Mouse (Mus musculus) liver, postnatal 0 days (tissue): ENCODE results near the gene Plcb2. TPM values are rescaled to one million over a fixed set of nuclear protein-coding genes. Genes with fewer than 3 reads are reported as not detected.

ENCODE experiments used
- ATAC-seq: fragments of 200-750 bp; cut with Nextera tagmentation; 2 replicates; pipeline ENCODE4 v1.8.0; 2017; ENCODE audit warnings: mild to moderate bottlenecking, moderate library complexity
- DNase-seq: peaks from one replicate; pipeline ENCODE4 v3.0.0-alpha.2; 2016
- H3K27ac ChIP-seq: fragments of 300-500 bp; sonication (generic); 2 replicates; pipeline ENCODE4 v1.5.1; 2014; ENCODE audit warnings: antibody characterized with exemption, moderate library complexity, mild to moderate bottlenecking, low read depth
- H3K27me3 ChIP-seq: fragments of 300-500 bp; sonication (generic); 2 replicates; pipeline ENCODE4 v1.6.1; 2014; ENCODE audit warnings: low read length, control low read depth, mixed read lengths; ENCODE audit not compliant: insufficient read depth
- H3K36me3 ChIP-seq: fragments of 300-500 bp; sonication (generic); replicated peaks from 2 replicates; pipeline ENCODE4 v1.6.1; 2014; ENCODE audit warnings: mild to moderate bottlenecking, control low read depth, low read length, moderate library complexity, mixed read lengths; ENCODE audit not compliant: insufficient read depth
- H3K4me1 ChIP-seq: fragments of 300-500 bp; sonication (generic); 2 replicates; pipeline ENCODE4 v1.6.1; 2014; ENCODE audit warnings: antibody characterized with exemption, mild to moderate bottlenecking, control low read depth; ENCODE audit not compliant: insufficient read depth
- H3K4me2 ChIP-seq: fragments of 300-500 bp; sonication (generic); 2 replicates; pipeline ENCODE4 v1.6.1; 2014; ENCODE audit warnings: low read depth, mild to moderate bottlenecking, low read length, moderate library complexity, mixed read lengths
- H3K4me3 ChIP-seq: fragments of 300-500 bp; sonication (generic); 2 replicates; pipeline ENCODE4 v1.5.1; 2014; ENCODE audit warnings: low read depth, low read length
- H3K9ac ChIP-seq: fragments of 300-500 bp; sonication (generic); replicated peaks from 2 replicates; pipeline ENCODE4 v1.6.1; 2014; ENCODE audit warnings: mild to moderate bottlenecking, moderate library complexity
- H3K9me3 ChIP-seq: fragments of 300-500 bp; sonication (generic); 2 replicates; pipeline ENCODE4 v1.6.1; 2016; ENCODE audit warnings: mild to moderate bottlenecking, control low read depth, low read length, mixed read lengths
- CTCF ChIP-seq: sonication (generic); IDR thresholded peaks from 2 replicates; pipeline ENCODE4 v1.5.1; 2016; ENCODE audit warnings: antibody characterized with exemption, low read depth
- EP300 ChIP-seq: IDR thresholded peaks from 2 replicates; pipeline ENCODE4 v1.6.1; 2016; ENCODE audit warnings: antibody characterized with exemption, low read depth, mild to moderate bottlenecking
- WGBS: fragments of 180-500 bp; shearing (Covaris S2); extraction: QIAGEN DNeasy Blood & Tissue Kit; methylation state at CpG from one replicate; pipeline ENCODE4 v1.1.7; 2014; ENCODE audit not compliant: insufficient replicate concordance; 5-methylcytosine and 5-hydroxymethylcytosine counted together
- polyA plus RNA-seq: library from polyadenylated mRNA; unstranded; fragments of >200 nt; fragmentation: Nextera tagmentation; extraction: Ambion mirVana; gene quantifications from 2 replicates; pipeline ENCODE4 v1.2.1, GENCODE M21; 2015

Gene Plcb2
- polyA plus RNA-seq, 1 experiment from 2014 or later: 1.9 TPM

- no peak for ATAC-seq
- 85% methylated on average over 5 of the region's 5 CpGs for WGBS
Observed at GRCm38 (mm10) chr2:118754143-118754542, 25.9 kb upstream of the Plcb2 start.

GRCm38 (mm10) chr2:118752792-118753108 lies 24.5 kb upstream of the Plcb2 start:
- 43% methylated on average over 4 of the region's 4 CpGs for WGBS
- 0 out of 2 replicates have a peak overlapping the region, but pooled peaks have one; percentile 9 for H3K4me2 ChIP-seq

More at GRCm38 (mm10) chr2:118754143-118754542, 25.9 kb upstream of the Plcb2 start:
- Histone ChIP-seq H3K27me3 (0 out of 2 replicates have a peak, but pooled peaks cover 4% of the 10 kb centered on the region), H3K27ac (no peak overlapping the region), H3K4me3 (no peak overlapping the region), H3K9me3 (no peaks in the 10 kb centered on the region), H3K9ac (no peak overlapping the region), H3K4me1 (peaks cover 17% of the 10 kb centered on the region), H3K4me2 (no peak overlapping the region), H3K36me3 (peaks cover 7% of the 10 kb centered on the region)
- no peak for TF ChIP-seq EP300
- no peak for TF ChIP-seq CTCF
- DNase-seq: no peak

GRCm38 (mm10) chr2:118751896-118752791 lies 23.9 kb upstream of the Plcb2 start:
- no peaks in the 10 kb centered on the region for H3K9me3 ChIP-seq
- peaks cover 25% of the 10 kb centered on the region for H3K4me1 ChIP-seq
- no peak for DNase-seq
- WGBS: 64% methylated on average over 16 of the region's 16 CpGs
- H3K4me2 ChIP-seq: 0 out of 2 replicates have a peak overlapping the region, but pooled peaks have one; percentile 9
- H3K27ac ChIP-seq: peak overlapping the region; percentile 75
- H3K4me3 ChIP-seq: no peak overlapping the region
- H3K27me3 ChIP-seq: no peaks in the 10 kb centered on the region
- TF ChIP-seq EP300 (no peak), CTCF (no peak)
- peaks cover 12% of the 10 kb centered on the region for H3K36me3 ChIP-seq
- H3K9ac ChIP-seq: peak overlapping the region; percentile 26; the same call in 1 of the 2 replicates
- ATAC-seq: peak; percentile 24; the same call in 1 of the 2 replicates

More at GRCm38 (mm10) chr2:118752792-118753108, 24.5 kb upstream of the Plcb2 start:
- no peaks in the 10 kb centered on the region for H3K27me3 ChIP-seq
- peaks cover 19% of the 10 kb centered on the region for H3K4me1 ChIP-seq
- no peak overlapping the region for H3K4me3 ChIP-seq
- H3K27ac ChIP-seq: peak overlapping the region; percentile 75; the same call in 1 of the 2 replicates
- H3K36me3 ChIP-seq: peaks cover 12% of the 10 kb centered on the region
- no peaks in the 10 kb centered on the region for H3K9me3 ChIP-seq
- ATAC-seq: no peak
- DNase-seq: no peak
- TF ChIP-seq EP300: no peak
- no peak for TF ChIP-seq CTCF
- H3K9ac ChIP-seq: no peak overlapping the region

DNA sequence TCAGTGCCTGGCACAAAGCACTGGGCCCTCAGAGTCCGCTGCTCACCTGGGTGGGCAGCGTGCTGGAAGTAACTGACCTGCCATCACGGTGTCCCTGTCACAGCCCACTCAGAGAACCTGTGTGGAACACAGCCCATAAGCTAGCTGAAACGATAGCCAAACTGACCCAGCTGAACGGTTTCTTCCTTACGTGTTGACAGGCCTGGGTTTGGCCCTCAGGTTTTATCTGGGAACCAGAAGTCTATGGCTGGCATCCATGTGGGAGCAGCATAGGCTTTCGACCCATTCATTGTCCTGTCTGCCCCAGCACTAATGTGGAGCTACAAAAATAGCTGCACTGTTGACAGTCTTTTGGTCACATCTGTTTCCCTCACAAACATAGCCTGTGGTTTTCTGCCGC lies 22.2 kb upstream of the Plcb2 start:
- H3K27ac ChIP-seq: peak overlapping the region; percentile 39; the same call in 1 of the 2 replicates
- no peak overlapping the region for H3K9ac ChIP-seq
- H3K4me1 ChIP-seq: peaks cover 28% of the 10 kb centered on the region

DNA sequence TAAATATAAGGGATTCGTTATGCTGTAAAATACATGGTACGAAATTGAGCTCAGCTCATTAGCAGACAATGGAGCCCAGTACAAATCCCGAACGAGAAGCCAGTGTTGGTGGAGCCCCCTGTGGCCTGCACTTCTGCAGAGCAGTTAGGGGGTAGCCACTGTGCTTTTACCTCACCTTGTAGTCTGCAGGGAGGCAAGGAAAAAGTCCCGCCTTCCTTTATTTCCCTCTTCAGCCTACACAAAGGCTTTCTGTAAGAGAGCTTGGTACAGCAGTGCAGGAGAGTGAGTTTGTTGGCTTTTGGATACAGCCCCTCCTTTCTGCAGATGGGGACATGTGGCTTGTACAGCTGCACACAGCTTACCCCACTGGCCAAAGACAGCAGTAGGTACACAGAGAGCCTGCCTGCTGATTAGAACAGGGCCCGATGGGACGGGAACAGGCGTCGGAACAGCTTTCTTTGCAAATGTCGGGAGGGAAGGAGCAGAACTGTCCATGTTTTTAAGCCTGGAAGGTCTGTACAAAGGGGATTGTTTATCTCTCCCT lies 21.2 kb upstream of the Plcb2 start:
- Histone ChIP-seq H3K27me3 (peaks cover 5% of the 10 kb centered on the region), H3K36me3 (peaks cover 12% of the 10 kb centered on the region), H3K9ac (no peak overlapping the region), H3K4me3 (no peak overlapping the region), H3K4me1 (peaks cover 38% of the 10 kb centered on the region), H3K27ac (0 out of 2 replicates have a peak overlapping the region, but pooled peaks have one; percentile 16), H3K9me3 (no peaks in the 10 kb centered on the region), H3K4me2 (no peak overlapping the region)
- ATAC-seq: no peak
- 75% methylated on average over 10 of the region's 10 CpGs for WGBS
- no peak for DNase-seq
- TF ChIP-seq EP300 (no peak), CTCF (no peak)

More for the DNA sequence above, 22.2 kb upstream of the Plcb2 start:
- ATAC-seq (no peak), DNase-seq (no peak)
- H3K4me3 ChIP-seq: no peak overlapping the region
- H3K4me2 ChIP-seq: no peak overlapping the region
- WGBS: 67% methylated on average over 8 of the region's 8 CpGs
- no peaks in the 10 kb centered on the region for H3K9me3 ChIP-seq
- H3K27me3 ChIP-seq: no peaks in the 10 kb centered on the region
- no peak for TF ChIP-seq EP300
- TF ChIP-seq CTCF: no peak
- peaks cover 12% of the 10 kb centered on the region for H3K36me3 ChIP-seq

DNA sequence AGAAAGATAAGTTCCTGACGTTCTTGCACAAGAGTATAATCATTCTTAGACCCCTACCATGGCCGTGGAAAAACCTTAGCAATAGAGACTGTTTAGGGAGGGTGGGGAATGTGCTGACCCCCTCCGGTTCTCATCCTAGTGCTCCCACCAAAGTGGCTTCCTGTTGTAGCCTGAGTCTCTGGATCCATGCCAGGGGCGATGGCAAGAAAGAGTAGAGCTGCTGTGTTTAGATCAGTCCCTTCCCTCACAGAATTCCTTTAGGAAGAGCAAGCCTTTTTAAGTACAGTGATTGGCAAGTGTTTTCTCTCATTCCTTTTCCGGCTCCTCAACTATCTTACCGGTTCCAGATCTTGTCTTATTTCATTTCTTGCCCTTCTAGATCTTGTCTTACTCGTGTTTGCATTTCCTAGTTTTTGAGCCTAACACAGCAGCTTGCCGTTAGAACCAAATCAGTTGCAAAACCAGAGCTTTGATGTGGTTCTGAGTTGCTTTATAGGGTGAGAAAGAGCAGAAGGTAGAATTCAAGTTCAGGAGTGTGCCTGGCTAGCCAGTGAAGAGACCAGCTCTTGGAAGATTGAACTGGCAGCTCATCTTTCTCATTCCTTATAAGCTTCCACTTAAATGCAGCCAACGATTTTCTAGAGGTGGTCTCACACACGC lies 19.2 kb upstream of the Plcb2 start:
- Histone ChIP-seq H3K9ac (peak overlapping the region; percentile 93), H3K27me3 (peaks cover 6% of the 10 kb centered on the region), H3K9me3 (no peaks in the 10 kb centered on the region), H3K4me2 (peak overlapping the region; percentile 100), H3K27ac (0 out of 2 replicates have a peak overlapping the region, but pooled peaks have one; percentile 1), H3K4me3 (peak overlapping the region; percentile 87), H3K4me1 (peaks cover 35% of the 10 kb centered on the region), H3K36me3 (peaks cover 12% of the 10 kb centered on the region)
- 36% methylated on average over 10 of the region's 10 CpGs for WGBS
- peak; percentile 33 for DNase-seq
- no peak for TF ChIP-seq EP300
- no peak for TF ChIP-seq CTCF
- ATAC-seq: no peak
